Mouse (Mus musculus) limb, embryonic 10.5 days (tissue): ENCODE measurements around the gene Abat. TPM values are rescaled to one million over a fixed set of nuclear protein-coding genes. Genes with fewer than 3 reads are reported as not detected.

ENCODE experiments used
- DNase-seq: peaks from one replicate; pipeline ENCODE4 v3.0.0-alpha.2; 2017; ENCODE audit warnings: low spot score
- H3K27ac ChIP-seq: fragments of 300-500 bp; sonication (generic); 2 replicates; pipeline ENCODE4 v1.5.1; 2016; ENCODE audit warnings: mild to moderate bottlenecking
- H3K27me3 ChIP-seq: fragments of 300-500 bp; sonication (generic); 2 replicates; pipeline ENCODE4 v1.6.1; 2016; ENCODE audit warnings: low read depth, mild to moderate bottlenecking; ENCODE audit not compliant: poor library complexity, severe bottlenecking
- H3K36me3 ChIP-seq: fragments of 300-500 bp; sonication (generic); 2 replicates; pipeline ENCODE4 v1.6.1; 2016; ENCODE audit warnings: mild to moderate bottlenecking, moderate library complexity
- H3K4me1 ChIP-seq: fragments of 300-500 bp; sonication (generic); 2 replicates; pipeline ENCODE4 v1.6.1; 2016
- H3K4me3 ChIP-seq: fragments of 300-500 bp; sonication (generic); 2 replicates; pipeline ENCODE4 v1.5.1; 2016; ENCODE audit warnings: mild to moderate bottlenecking, moderate library complexity
- H3K9me3 ChIP-seq: fragments of 300-500 bp; sonication (generic); replicated peaks from 2 replicates; pipeline ENCODE4 v1.6.1; 2016; ENCODE audit warnings: mild to moderate bottlenecking
- WGBS: fragments of 180-500 bp; shearing (Covaris S2); methylation state at CpG from one replicate; pipeline ENCODE4 v1.1.7; 2016; 5-methylcytosine and 5-hydroxymethylcytosine counted together
- polyA plus RNA-seq: library from polyadenylated mRNA; unstranded; fragments of >200 nt; fragmentation: Nextera tagmentation; extraction: Ambion mirVana; gene quantifications from 2 replicates; pipeline ENCODE4 v1.2.1, GENCODE M21; 2016

Abat gene
- polyA plus RNA-seq, 1 experiment from 2014 or later, result 22.7 TPM

- DNase-seq, result no peak
- Histone ChIP-seq H3K36me3 (peaks cover 96% of the 10 kb centered on the region), H3K4me1 (no peaks in the 10 kb centered on the region), H3K4me3 (no peak overlapping the region), H3K27me3 (no peaks in the 10 kb centered on the region), H3K27ac (no peak overlapping the region), H3K9me3 (no peaks in the 10 kb centered on the region)
- 92% methylated on average over 2 of the region's 2 CpGs for WGBS
Observed at GRCm38 (mm10) chr16:8656256-8656655, 143.0 kb downstream of the Abat start.

- H3K27me3 ChIP-seq, result no peaks in the 10 kb centered on the region
- H3K27ac ChIP-seq, result no peak overlapping the region
- H3K4me1 ChIP-seq, result no peaks in the 10 kb centered on the region
- no peak for DNase-seq
- 85% methylated on average over 4 of the region's 4 CpGs for WGBS
- H3K36me3 ChIP-seq, result peaks cover 96% of the 10 kb centered on the region
- no peaks in the 10 kb centered on the region for H3K9me3 ChIP-seq
- H3K4me3 ChIP-seq, result no peak overlapping the region
Observed at GRCm38 (mm10) chr16:8658349-8658748, 145.1 kb downstream of the Abat start.

GRCm38 (mm10) chr16:8658764-8659163, 145.5 kb downstream of the Abat start:
- H3K27ac ChIP-seq, result no peak overlapping the region
- no peaks in the 10 kb centered on the region for H3K4me1 ChIP-seq
- H3K9me3 ChIP-seq, result no peaks in the 10 kb centered on the region
- no peak overlapping the region for H3K4me3 ChIP-seq
- H3K27me3 ChIP-seq, result no peaks in the 10 kb centered on the region
- no peak for DNase-seq
- WGBS, result 96% methylated on average over 4 of the region's 4 CpGs
- H3K36me3 ChIP-seq, result peaks cover 97% of the 10 kb centered on the region

- H3K36me3 ChIP-seq, result peaks cover 94% of the 10 kb centered on the region
- 62% methylated on average over 2 of the region's 2 CpGs for WGBS
Observed at GRCm38 (mm10) chr16:8663022-8663421, 149.8 kb downstream of the Abat start.

GRCm38 (mm10) chr16:8663606-8664539, 150.6 kb downstream of the Abat start:
- 93% methylated on average over 24 of the region's 24 CpGs for WGBS
- H3K4me3 ChIP-seq, result no peak overlapping the region
- peaks cover 25% of the 10 kb centered on the region for H3K4me1 ChIP-seq
- no peak for DNase-seq
- H3K27me3 ChIP-seq, result no peaks in the 10 kb centered on the region
- no peaks in the 10 kb centered on the region for H3K9me3 ChIP-seq
- no peak overlapping the region for H3K27ac ChIP-seq
- H3K36me3 ChIP-seq, result peaks cover 92% of the 10 kb centered on the region

More at GRCm38 (mm10) chr16:8663022-8663421, 149.8 kb downstream of the Abat start:
- Histone ChIP-seq H3K4me3 (no peak overlapping the region), H3K4me1 (peaks cover 18% of the 10 kb centered on the region), H3K9me3 (no peaks in the 10 kb centered on the region), H3K27ac (no peak overlapping the region), H3K27me3 (no peaks in the 10 kb centered on the region)
- DNase-seq, result no peak

- WGBS, result 86% methylated on average over 5 of the region's 5 CpGs
- Histone ChIP-seq H3K4me1 (peaks cover 40% of the 10 kb centered on the region), H3K27ac (0 out of 2 replicates have a peak overlapping the region, but pooled peaks have one; percentile 30), H3K36me3 (peaks cover 81% of the 10 kb centered on the region), H3K27me3 (no peaks in the 10 kb centered on the region), H3K4me3 (no peak overlapping the region), H3K9me3 (no peaks in the 10 kb centered on the region)
- no peak for DNase-seq
Observed at GRCm38 (mm10) chr16:8665367-8665766, 152.1 kb downstream of the Abat start.

- H3K27ac ChIP-seq, result peak overlapping the region; percentile 30; the same call in 1 of the 2 replicates
- H3K4me3 ChIP-seq, result no peak overlapping the region
- H3K9me3 ChIP-seq, result no peaks in the 10 kb centered on the region
- no peaks in the 10 kb centered on the region for H3K27me3 ChIP-seq
- peaks cover 71% of the 10 kb centered on the region for H3K36me3 ChIP-seq
- no peak for DNase-seq
- 66% methylated on average over 2 of the region's 2 CpGs for WGBS
- peaks cover 51% of the 10 kb centered on the region for H3K4me1 ChIP-seq
Observed at GRCm38 (mm10) chr16:8666452-8666851, 153.2 kb downstream of the Abat start.

- peaks cover 63% of the 10 kb centered on the region for H3K36me3 ChIP-seq
- H3K4me3 ChIP-seq, result no peak overlapping the region
- H3K4me1 ChIP-seq, result peaks cover 54% of the 10 kb centered on the region
- no peaks in the 10 kb centered on the region for H3K9me3 ChIP-seq
- no peak for DNase-seq
- WGBS, result 89% methylated on average over 7 of the region's 7 CpGs
- H3K27me3 ChIP-seq, result no peaks in the 10 kb centered on the region
- H3K27ac ChIP-seq, result peak overlapping the region; percentile 40; the same call in 1 of the 2 replicates
Observed at GRCm38 (mm10) chr16:8667261-8667660, 154.0 kb downstream of the Abat start.

GRCm38 (mm10) chr16:8667814-8668213, 154.6 kb downstream of the Abat start:
- DNase-seq, result no peak
- H3K27ac ChIP-seq, result peak overlapping the region; percentile 40; the same call in 1 of the 2 replicates
- peaks cover 57% of the 10 kb centered on the region for H3K36me3 ChIP-seq
- H3K9me3 ChIP-seq, result no peaks in the 10 kb centered on the region
- H3K27me3 ChIP-seq, result peaks cover 2% of the 10 kb centered on the region
- H3K4me1 ChIP-seq, result peaks cover 54% of the 10 kb centered on the region
- H3K4me3 ChIP-seq, result no peak overlapping the region
- 88% methylated on average over 4 of the region's 4 CpGs for WGBS

- no peaks in the 10 kb centered on the region for H3K9me3 ChIP-seq
- DNase-seq, result no peak
- H3K36me3 ChIP-seq, result peaks cover 52% of the 10 kb centered on the region
- no peak overlapping the region for H3K27ac ChIP-seq
- peaks cover 8% of the 10 kb centered on the region for H3K27me3 ChIP-seq
- peaks cover 54% of the 10 kb centered on the region for H3K4me1 ChIP-seq
- WGBS, result 76% methylated on average over 2 of the region's 2 CpGs
- H3K4me3 ChIP-seq, result no peak overlapping the region
Observed at GRCm38 (mm10) chr16:8668386-8668785, 155.2 kb downstream of the Abat start.

- H3K27ac ChIP-seq, result peak overlapping the region; percentile 89
- peak overlapping the region; percentile 70 for H3K4me3 ChIP-seq
- peaks cover 15% of the 10 kb centered on the region for H3K27me3 ChIP-seq
- H3K4me1 ChIP-seq, result peaks cover 57% of the 10 kb centered on the region
- H3K9me3 ChIP-seq, result no peaks in the 10 kb centered on the region
- no peak for DNase-seq
- 71% methylated on average over 5 of the region's 5 CpGs for WGBS
- peaks cover 41% of the 10 kb centered on the region for H3K36me3 ChIP-seq
Observed at GRCm38 (mm10) chr16:8669432-8669831, 156.2 kb downstream of the Abat start.

- Histone ChIP-seq H3K36me3 (peaks cover 34% of the 10 kb centered on the region), H3K4me1 (peaks cover 57% of the 10 kb centered on the region), H3K27me3 (peaks cover 15% of the 10 kb centered on the region), H3K27ac (peak overlapping the region; percentile 89), H3K4me3 (peak overlapping the region; percentile 70), H3K9me3 (no peaks in the 10 kb centered on the region)
- 11% methylated on average over 14 of the region's 15 CpGs for WGBS
- peak; percentile 55 for DNase-seq
Observed at GRCm38 (mm10) chr16:8670041-8671035, 157.1 kb downstream of the Abat start.
